Mouse (Mus musculus) heart, adult 9 months (tissue): ENCODE measurements around the gene Fgfr2.

ENCODE experiments used
- DNase-seq, 2 experiments: peaks; one replicate each; pipeline ENCODE4 v3.0.0; 2022; ENCODE audit warnings: low spot score in 2 of 2

Gene Fgfr2

GRCm38 (mm10) chr7:132616391-132616790 is 506.8 kb downstream of the Fgfr2 start:
- no peak for DNase-seq

DNA sequence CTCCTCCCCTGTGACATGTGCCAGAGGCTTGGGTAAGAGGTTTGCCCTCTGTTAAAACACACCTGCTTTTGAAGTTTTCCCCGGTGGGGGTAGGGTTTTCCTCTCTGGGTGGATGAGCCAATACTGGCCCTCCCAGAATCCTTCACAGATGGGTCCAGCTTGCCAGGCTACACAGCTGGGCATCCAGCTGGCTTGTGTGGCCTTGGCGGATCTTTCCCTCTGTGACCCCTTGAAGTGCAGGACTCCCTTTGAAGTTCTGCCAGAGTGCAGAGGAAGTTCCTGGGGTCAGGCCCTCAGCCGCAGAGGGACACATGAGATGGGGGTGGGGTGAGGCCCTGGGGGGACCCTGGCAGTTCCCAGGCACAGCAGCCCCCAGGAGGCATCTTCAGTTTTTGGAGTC is 507.8 kb downstream of the Fgfr2 start:
- DNase-seq: no peak

GRCm38 (mm10) chr7:132611530-132611929 is 511.6 kb downstream of the Fgfr2 start:
- no peak for DNase-seq

GRCm38 (mm10) chr7:132610468-132611318 is 512.5 kb downstream of the Fgfr2 start, which contains the start of gene Lhpp:
TSS of gene Lhpp (plus strand) at chr7:132610638.
- DNase-seq: peak; percentile 71 to 83

- DNase-seq: no peak
Measured at GRCm38 (mm10) chr7:132608316-132609020, 514.7 kb downstream of the Fgfr2 start.

GRCm38 (mm10) chr7:132605689-132606088 is 517.5 kb downstream of the Fgfr2 start:
- no peak for DNase-seq

GRCm38 (mm10) chr7:132604720-132605119 is 518.4 kb downstream of the Fgfr2 start:
- no peak for DNase-seq

GRCm38 (mm10) chr7:132600926-132601325 is 522.2 kb downstream of the Fgfr2 start:
- DNase-seq: no peak

DNA sequence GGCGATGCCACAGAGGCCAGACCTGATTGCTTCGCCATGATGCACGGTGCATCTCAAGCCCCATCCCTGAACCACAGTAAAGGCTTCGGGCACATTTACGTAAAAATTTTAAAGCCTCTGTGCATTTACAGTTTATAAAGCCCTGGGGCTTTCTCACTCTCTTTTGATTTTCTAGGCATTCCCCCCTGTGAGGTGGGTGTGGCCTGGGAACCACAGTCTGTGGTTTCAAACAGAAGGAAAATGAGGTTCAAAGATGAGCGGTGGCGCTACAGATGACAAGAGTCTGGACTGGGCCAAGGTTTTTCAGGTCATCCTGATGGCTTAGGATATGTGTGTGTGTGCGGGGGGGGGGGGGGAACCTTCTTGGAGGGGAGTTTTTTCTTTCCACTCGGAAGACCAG is 523.1 kb downstream of the Fgfr2 start:
- no peak for DNase-seq

GRCm38 (mm10) chr7:132599071-132599975 is 523.8 kb downstream of the Fgfr2 start, which contains the start of gene Nkx1-2:
TSS of gene Nkx1-2 (minus strand) at chr7:132599637.
- DNase-seq: no peak

GRCm38 (mm10) chr7:132597251-132598041 is 525.7 kb downstream of the Fgfr2 start:
- no peak for DNase-seq

DNA sequence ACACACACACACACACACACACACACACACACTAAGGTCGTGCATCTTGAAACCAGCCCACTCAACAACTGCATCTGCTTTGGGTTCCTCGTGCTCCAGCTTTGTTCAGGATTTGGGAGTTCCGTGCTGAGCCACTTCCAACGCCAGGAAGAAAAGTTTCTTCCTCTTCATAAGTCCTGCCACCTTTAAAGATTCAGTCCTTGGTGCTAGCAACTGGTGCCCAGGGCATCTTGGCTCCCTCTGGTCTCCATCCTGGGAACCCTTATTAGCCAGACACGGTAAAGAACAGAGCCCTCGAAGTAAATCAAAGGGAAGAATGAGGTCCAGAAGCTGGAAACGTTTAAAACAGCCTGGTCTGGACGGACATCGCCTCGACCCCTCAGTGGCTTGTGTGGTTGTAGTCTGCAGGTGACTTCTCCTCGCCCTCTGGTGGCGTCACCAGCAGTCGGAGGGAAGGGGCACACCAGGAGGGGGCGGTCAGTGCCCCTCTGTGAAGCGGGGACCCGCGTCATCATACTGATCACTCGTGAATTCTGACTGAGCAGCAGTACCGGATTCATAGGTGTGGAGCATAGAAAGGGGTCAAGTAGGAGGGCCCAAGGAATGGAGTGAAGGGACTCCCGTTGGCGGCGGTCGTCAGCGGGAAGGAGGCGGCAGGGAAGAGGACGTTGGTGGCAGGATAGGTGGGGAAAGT is 526.4 kb downstream of the Fgfr2 start:
- no peak for DNase-seq

DNA sequence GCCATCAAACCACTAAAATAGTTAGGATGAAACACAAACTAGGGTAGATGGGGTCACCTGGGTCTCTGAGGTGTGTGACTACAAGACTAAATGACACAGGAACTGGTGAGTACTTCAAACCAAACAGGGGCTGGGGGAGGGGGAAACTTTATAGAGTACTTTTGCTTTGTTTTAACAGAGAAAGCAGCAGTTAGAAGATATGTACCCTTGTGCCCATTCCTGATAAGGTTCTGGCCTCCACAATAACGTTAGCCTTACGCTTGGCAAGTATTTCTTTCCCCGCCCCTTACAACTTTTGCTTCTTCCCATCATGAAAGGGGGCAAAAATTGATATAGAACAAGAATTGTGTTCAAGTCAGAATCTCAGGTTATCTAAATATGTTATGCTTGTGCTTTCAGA is 527.4 kb downstream of the Fgfr2 start:
- no peak for DNase-seq

DNA sequence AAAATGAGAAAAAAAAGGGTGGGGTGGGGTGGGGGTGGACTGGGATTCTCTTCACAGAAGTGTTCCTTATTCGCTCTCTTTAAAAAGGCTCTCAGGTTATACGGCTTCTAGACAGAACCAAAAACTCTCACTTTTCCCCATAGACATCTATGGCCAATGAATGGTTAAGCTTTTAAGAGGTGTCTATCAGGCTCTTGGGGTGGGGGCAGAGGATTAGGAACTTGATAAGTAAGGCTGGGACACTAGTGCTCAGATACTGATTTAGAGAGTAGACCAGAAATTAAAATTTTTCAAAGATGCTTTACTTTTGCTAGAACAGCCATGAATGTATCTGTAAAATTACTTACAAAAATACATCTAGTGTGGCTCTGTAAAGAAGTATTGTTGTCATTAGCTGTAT is 528.8 kb downstream of the Fgfr2 start:
- DNase-seq: no peak

DNA sequence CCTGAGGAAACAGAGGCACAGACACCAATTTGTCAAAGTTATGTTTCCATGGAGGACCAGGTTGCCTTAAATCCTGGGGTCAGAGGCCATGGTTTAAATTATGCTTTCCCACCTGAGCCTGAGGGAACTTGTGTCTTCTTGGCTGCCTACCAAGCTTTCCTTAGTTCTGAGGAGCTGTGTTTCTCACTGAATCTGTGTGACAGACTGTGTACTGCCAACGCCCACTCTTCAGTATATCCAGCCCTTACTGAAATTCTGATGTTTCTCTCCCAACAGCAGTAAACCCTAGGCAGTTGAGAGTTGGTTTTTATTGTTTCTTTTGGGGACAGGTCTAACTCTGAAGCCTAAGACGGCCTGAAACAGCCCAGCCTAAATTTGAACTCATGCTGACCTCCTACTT is 529.4 kb downstream of the Fgfr2 start:
- DNase-seq: no peak

DNA sequence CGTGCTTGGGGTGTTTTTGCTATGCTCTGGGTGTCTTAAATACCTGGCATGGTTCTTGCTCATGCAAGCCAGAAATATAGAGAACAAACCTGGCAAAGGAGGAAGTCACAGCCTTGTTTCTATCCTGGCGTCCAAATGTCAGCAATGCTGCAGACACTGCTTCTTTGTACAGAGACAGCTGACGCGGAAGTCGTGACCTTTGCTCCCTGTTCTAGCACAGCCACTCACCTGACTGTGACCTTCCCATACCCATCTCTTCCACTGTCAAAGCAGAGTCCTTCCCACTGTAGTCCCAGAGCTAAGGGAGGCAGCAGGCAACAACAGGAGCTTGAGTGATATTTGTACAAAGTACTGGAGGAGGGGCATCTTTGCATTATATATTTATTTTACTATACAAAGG is 533.5 kb downstream of the Fgfr2 start:
- no peak for DNase-seq

GRCm38 (mm10) chr7:132587167-132587566 is 536.0 kb downstream of the Fgfr2 start:
- DNase-seq: no peak

DNA sequence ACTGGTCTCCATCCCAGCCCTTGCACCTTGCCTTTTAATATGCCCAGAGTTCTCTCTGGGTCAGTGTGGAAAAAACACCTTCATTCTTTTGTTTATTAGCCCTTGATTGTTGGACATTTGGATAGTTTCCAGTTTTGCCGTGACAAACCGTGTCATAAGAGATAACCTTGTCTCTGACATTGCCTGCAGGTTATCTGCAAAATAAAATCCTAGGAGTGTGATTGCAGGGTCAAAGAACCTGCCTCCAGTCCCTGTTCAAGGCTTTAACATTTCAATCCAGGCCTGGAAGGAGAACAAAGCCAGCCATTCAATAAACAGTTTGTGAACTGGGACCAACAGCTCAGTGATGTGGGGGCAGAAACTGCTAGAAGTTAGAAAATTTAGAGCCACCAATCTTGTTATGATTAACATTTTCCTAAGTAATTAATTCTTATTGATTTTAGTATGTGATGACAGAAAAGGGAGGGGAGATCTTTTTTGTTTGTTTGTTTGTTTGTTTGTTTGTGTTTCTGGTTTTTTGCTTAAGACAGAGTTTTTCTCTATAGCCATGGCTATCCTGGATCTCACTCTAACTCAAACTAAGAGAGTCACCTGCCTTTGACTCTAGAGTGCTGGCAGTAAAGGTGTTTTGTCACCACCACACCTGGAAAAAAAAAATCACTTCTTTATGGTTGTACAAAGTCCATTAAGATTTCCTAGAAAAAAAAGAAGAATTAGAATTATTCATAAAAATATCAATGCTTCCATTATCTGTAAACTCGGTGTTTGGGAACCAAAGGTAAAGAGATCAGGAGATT is 537.3 kb downstream of the Fgfr2 start:
- no peak for DNase-seq

DNA sequence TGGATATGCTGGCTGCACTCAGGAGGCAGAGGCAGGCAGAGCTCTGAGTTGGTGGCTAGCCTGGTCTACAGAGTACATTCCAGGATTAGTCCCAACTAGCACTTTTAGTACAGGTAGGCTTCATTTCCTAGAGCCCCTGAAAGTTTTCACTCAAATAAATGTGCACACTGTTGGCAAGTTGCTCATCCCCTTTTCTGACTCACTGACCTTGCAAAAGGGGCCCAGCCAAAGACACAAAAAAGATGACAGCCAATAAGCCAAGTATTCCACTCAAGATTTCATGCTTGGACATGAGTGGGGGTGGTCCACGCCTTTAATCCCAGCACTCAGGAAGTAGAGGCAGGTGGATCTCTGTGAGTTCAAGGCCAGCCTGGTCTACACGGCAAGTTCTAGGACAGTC is 541.7 kb downstream of the Fgfr2 start:
- no peak for DNase-seq

DNA sequence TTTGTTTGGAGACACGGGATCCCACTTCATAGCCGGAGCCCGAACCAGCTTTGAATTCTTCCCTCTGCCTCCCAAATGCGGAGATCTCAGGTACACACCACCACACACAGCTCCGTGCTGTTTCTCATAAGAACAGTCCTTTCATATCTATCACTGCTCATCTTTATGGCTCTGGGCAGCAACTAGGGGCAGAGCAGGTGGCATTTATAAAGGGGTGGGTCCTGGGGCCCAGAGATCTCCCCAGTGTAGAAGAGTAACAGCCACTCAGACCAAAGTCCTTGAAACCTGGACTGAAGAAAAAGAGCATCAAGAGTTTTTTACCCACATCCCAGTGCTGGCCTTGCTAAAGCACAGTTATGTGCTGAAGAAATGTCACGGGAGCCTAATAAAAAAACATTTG is 542.6 kb downstream of the Fgfr2 start:
- no peak for DNase-seq
